Mouse (Mus musculus): Measurements from ENCODE around the gene Hacd4. TPM values are rescaled to one million over a fixed set of nuclear protein-coding genes. Genes with fewer than 3 reads are reported as not detected.

Hacd4 gene
- polyA plus RNA-seq (2015; fragmentation: Nextera tagmentation; extraction: Ambion mirVana) = 9.3 and 10.4 TPM in 2 replicates

DNA sequence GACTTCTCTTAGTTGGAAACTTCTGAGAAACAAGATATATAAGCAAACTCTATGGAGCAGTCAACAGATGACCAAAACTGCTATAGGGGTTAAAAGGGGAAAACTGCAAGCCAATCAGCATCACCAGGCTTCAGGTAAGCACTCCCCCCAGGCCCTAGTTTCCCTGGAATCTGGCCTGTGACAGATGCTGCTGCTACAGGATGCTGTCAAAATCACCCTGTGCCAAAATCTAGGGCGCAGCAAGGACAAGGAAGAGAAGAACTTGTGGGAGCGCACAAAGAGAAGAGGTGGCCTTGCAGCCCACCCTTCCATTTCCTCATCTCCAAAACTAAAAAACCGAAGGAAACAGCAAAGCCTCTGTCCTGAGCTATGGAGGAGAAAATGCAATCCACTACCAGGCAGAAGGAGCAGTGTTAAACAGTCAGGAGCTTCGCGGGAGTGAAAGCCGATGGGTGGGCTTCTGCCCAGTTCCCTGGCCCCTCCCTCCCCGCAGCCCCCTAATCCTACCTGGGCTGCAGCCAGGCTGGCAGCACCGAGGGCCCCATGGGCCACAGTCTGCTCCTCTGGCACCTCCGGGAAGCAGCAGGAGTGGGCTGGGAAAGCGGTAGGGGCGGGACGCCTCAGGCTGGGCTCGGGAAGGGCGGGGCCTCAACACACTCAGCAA is at the start of gene Hacd4:
Gene Hacd4, minus strand, starts transcription at position 603 of the 664 bp plus-strand sequence.
- Histone ChIP-seq H3K27me3 (replicated peaks) (no peaks in the 10 kb centered on the region), H3K27ac (replicated peaks) (peak within 1 kb of the TSS; percentile 13; the same call in 1 of the 2 replicates), H3K4me1 (peaks cover 32% of the 10 kb centered on the region), H3K4me2 (peak within 1 kb of the TSS; percentile 71), H3K9me3 (no peaks in the 10 kb centered on the region), H3K9ac (peak within 1 kb of the TSS; percentile 74), H3K36me3 (no peaks in the 10 kb centered on the region), H3K4me3 (peak within 1 kb of the TSS; percentile 51)
- ATAC-seq (ENCODE audit: extremely low read depth, insufficient number of reproducible peaks, low FRiP score, low TSS enrichment) = peak; percentile 77; the same call in 1 of the 2 replicates
- WGBS = 2% methylated on average over 14 of the region's 14 CpGs

DNA sequence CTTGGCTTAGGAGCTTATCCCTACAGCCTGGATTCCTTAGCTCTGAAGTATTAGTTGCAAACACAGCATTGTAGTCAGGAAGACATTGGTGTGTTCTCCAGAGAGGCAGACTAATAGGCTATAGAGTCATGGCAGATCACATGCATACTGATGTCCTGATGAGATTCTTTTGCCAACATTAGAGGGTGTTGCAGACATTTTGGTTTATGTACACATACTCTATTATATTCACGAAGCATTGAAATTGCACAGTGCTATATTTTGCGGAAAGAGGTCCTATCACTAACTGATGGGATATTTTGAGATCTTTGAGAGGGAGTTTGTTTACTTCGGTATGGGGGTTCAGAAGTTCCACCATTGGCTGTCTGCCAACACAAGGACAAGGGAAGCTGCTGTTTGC is 49.4 kb upstream of the Hacd4 start:
- no peaks in the 10 kb centered on the region for H3K4me1 ChIP-seq
- ATAC-seq (ENCODE audit: extremely low read depth, insufficient number of reproducible peaks, low FRiP score, low TSS enrichment) = no peak
- H3K9me3 ChIP-seq = no peaks in the 10 kb centered on the region
- H3K4me3 ChIP-seq = no peak overlapping the region
- no peaks in the 10 kb centered on the region for H3K36me3 ChIP-seq
- no peak overlapping the region for H3K9ac ChIP-seq
- no peak overlapping the region for H3K4me2 ChIP-seq
- WGBS = 53% methylated on average over 3 of the region's 3 CpGs
- H3K27ac ChIP-seq (replicated peaks) = no peak overlapping the region
- H3K27me3 ChIP-seq (replicated peaks) = no peaks in the 10 kb centered on the region

DNA sequence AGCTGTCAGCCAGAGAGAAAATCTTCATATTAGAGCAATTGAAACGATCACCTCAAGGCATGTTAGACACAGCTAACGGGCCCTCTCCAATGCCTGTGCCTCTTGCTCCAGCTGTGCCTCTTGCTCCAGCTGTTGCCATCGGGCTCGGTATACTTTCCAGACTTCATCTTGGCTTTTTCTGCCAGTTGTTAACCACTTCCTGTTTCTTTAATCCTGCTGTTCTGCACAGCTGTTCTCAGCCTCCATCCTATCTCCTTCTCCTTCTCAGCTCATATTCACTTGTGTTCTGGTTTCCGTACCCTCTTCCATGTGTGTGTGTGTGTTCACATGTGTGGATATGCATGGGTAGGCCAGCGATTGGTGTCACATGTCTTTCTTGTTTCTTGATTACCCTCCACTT is 41.4 kb upstream of the Hacd4 start:
- no peak overlapping the region for H3K27ac ChIP-seq (replicated peaks)
- peaks cover 12% of the 10 kb centered on the region for H3K4me1 ChIP-seq
- no peaks in the 10 kb centered on the region for H3K36me3 ChIP-seq
- no peak overlapping the region for H3K4me3 ChIP-seq
- H3K9me3 ChIP-seq = no peaks in the 10 kb centered on the region
- H3K27me3 ChIP-seq (replicated peaks) = no peaks in the 10 kb centered on the region
- WGBS = 78% methylated on average over 6 of the region's 6 CpGs
- no peak overlapping the region for H3K9ac ChIP-seq
- H3K4me2 ChIP-seq = no peak overlapping the region
- no peak for ATAC-seq (ENCODE audit: extremely low read depth, insufficient number of reproducible peaks, low FRiP score, low TSS enrichment)

DNA sequence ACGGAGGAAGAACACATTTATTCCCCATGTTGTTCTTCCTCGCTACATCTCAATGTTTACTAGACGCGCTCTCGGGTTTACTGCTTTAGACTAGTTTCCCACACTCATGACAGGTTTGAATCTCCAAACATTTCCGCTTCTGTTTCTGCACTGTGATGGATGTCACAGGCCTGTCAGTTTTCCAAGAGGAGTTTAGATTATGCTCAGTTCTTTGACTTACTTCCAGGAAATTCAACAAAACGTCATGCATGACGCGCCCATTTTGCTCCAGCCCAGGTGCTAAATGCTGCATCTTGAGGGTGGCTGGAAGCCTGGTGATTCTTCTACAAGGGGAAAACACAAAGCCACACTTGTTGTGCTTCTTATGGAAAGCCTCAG is 40.1 kb upstream of the Hacd4 start:
- H3K9me3 ChIP-seq = no peaks in the 10 kb centered on the region
- no peak overlapping the region for H3K4me3 ChIP-seq
- no peak overlapping the region for H3K9ac ChIP-seq
- ATAC-seq (ENCODE audit: extremely low read depth, insufficient number of reproducible peaks, low FRiP score, low TSS enrichment) = no peak
- H3K4me2 ChIP-seq = no peak overlapping the region
- WGBS = 76% methylated on average over 9 of the region's 9 CpGs
- no peak overlapping the region for H3K27ac ChIP-seq (replicated peaks)
- no peaks in the 10 kb centered on the region for H3K36me3 ChIP-seq
- H3K4me1 ChIP-seq = peaks cover 12% of the 10 kb centered on the region
- no peaks in the 10 kb centered on the region for H3K27me3 ChIP-seq (replicated peaks)

DNA sequence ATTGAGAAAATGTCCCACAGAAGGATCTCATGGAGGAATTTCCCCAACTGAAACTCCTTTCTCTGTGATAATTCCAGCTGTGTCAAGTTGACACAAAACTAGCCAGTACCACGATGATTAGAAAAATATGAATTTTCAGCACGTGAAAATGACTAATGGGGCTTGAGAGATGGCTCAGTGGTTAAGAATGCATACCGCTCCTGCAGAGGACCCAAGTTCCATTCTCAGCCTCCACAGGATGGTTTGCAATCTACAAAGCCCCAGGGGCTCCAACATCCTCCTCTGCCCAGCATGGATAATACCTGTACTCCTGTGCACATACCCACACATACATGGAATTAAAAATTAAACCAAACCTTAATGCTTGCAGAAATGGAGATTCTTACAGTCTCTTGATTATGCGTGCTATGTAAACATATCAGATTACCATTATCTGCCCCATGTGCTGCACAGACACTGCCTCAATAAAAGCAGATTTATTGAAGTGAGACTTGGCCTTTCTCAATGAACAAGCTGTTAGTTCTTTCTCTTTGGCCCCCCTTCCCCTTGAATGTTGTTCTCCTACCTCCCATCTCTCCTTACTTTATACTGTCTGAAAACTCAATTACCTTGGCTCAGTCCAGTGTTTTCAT is 39.6 kb upstream of the Hacd4 start:
- no peak overlapping the region for H3K9ac ChIP-seq
- H3K27me3 ChIP-seq (replicated peaks) = no peaks in the 10 kb centered on the region
- H3K4me1 ChIP-seq = peaks cover 12% of the 10 kb centered on the region
- 71% methylated on average over 4 of the region's 4 CpGs for WGBS
- no peak overlapping the region for H3K4me3 ChIP-seq
- no peaks in the 10 kb centered on the region for H3K36me3 ChIP-seq
- ATAC-seq (ENCODE audit: extremely low read depth, insufficient number of reproducible peaks, low FRiP score, low TSS enrichment) = no peak
- no peaks in the 10 kb centered on the region for H3K9me3 ChIP-seq
- no peak overlapping the region for H3K4me2 ChIP-seq
- no peak overlapping the region for H3K27ac ChIP-seq (replicated peaks)

DNA sequence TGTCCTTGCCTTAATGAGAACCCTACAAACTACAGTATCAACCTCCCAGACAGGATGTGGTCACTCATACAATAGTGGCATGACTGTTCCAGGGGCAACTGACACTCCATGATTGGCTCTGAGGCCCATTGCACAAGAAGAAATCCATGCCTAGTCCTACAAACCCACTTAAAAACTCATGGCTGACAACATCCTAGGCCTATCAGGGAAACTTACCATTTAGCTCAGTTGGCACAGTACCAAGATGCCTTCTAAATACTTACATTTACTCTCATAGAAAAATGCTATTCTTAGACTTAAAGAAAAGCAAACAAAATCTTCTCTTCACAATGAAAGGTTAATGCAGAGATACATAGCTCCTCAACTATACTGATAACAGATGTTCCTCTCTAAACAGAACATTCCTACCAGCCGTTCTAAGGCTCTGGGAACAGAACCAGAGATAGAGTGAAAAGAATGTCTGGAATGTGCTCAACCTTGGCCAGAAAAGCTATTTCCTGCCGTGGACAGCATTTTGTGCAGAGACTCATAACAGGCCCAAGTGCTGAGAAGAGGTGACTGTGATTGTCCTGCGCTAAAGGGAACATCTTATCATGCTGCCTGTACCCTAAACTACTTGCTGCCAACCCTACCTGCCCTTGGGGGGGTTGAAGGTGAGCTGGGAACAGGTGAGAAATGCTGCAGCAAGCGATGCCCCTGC is 37.9 kb upstream of the Hacd4 start:
- peak; percentile 51; the same call in 1 of the 2 replicates for ATAC-seq (ENCODE audit: extremely low read depth, insufficient number of reproducible peaks, low FRiP score, low TSS enrichment)
- Histone ChIP-seq H3K27me3 (replicated peaks) (no peaks in the 10 kb centered on the region), H3K4me3 (no peak overlapping the region), H3K36me3 (no peaks in the 10 kb centered on the region), H3K27ac (replicated peaks) (peak overlapping the region; percentile 71), H3K9ac (no peak overlapping the region), H3K4me2 (no peak overlapping the region), H3K9me3 (no peaks in the 10 kb centered on the region), H3K4me1 (peaks cover 12% of the 10 kb centered on the region)
- WGBS = 17% methylated on average over 4 of the region's 4 CpGs

DNA sequence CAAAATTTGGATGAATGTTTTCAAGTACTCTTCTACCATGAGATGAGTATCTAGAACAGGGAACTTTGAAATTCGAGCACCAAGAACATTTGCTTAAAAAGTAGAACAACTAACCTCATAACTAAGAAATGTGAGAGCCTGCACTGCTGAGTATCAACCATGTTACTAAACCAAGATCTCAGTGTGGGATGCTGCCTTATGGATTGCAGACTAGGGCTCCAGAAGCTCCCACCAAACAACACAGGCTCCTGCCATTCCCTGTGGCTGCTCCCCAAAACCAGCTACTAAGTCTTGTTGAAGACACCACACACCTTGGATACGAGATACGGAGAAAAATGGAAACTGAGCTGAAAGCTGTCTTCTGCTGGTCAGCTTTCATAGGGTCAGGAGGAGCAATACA is 37.4 kb upstream of the Hacd4 start:
- Histone ChIP-seq H3K9me3 (no peaks in the 10 kb centered on the region), H3K4me1 (peaks cover 12% of the 10 kb centered on the region), H3K4me3 (no peak overlapping the region), H3K27me3 (replicated peaks) (no peaks in the 10 kb centered on the region), H3K36me3 (no peaks in the 10 kb centered on the region), H3K27ac (replicated peaks) (peak overlapping the region; percentile 71), H3K4me2 (no peak overlapping the region), H3K9ac (no peak overlapping the region)
- no peak for ATAC-seq (ENCODE audit: extremely low read depth, insufficient number of reproducible peaks, low FRiP score, low TSS enrichment)
- WGBS = 83% methylated on average over 3 of the region's 3 CpGs

DNA sequence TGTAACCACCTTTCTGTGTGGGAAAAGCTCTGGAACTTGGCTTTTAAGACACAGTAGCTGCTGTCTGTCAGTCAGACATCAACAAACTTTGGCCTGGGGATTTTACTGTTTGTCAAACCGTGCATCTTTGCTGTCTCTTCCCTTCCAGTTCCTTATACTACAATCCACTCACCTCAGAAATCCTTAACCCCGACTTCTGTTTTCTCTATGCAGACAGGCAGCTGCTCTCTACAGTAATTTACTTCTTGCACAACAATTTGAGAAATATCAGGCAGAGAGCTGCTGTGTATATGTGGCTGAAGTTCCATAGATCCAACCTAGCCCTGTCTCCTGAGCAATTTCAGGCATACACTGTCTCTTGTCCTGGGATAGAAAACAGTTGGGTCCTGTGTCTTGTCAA is 32.8 kb upstream of the Hacd4 start:
- H3K36me3 ChIP-seq = no peaks in the 10 kb centered on the region
- H3K27me3 ChIP-seq (replicated peaks) = no peaks in the 10 kb centered on the region
- H3K4me2 ChIP-seq = no peak overlapping the region
- no peak overlapping the region for H3K9ac ChIP-seq
- H3K4me1 ChIP-seq = peaks cover 5% of the 10 kb centered on the region
- no peak for ATAC-seq (ENCODE audit: extremely low read depth, insufficient number of reproducible peaks, low FRiP score, low TSS enrichment)
- WGBS = 60% methylated on average over 2 of the region's 2 CpGs
- H3K9me3 ChIP-seq = no peaks in the 10 kb centered on the region
- H3K4me3 ChIP-seq = no peak overlapping the region
- H3K27ac ChIP-seq (replicated peaks) = no peak overlapping the region

DNA sequence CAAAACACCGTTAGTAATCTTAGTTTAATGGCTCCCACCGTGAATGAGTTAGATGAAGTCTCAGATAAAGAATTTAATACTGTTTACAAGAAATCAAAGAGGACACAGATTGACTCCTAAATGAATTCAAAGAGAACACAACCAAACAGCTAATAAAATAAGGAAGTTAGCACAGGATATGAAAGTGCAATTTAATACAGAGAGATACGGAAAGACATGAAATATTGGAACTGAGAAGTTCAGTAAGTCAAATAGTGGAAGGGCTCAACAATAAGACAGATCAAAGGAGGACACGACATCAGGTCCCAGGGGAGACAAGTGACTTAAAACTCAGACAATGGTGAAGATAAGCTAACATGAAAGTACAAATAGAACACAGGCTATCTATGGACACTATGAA is 25.8 kb upstream of the Hacd4 start:
- 73% methylated on average over 4 of the region's 4 CpGs for WGBS
- H3K27me3 ChIP-seq (replicated peaks) = no peaks in the 10 kb centered on the region
- no peaks in the 10 kb centered on the region for H3K36me3 ChIP-seq
- no peaks in the 10 kb centered on the region for H3K9me3 ChIP-seq
- no peak overlapping the region for H3K4me2 ChIP-seq
- no peak for ATAC-seq (ENCODE audit: extremely low read depth, insufficient number of reproducible peaks, low FRiP score, low TSS enrichment)
- no peak overlapping the region for H3K27ac ChIP-seq (replicated peaks)
- no peak overlapping the region for H3K4me3 ChIP-seq
- H3K4me1 ChIP-seq = peaks cover 7% of the 10 kb centered on the region
- no peak overlapping the region for H3K9ac ChIP-seq

DNA sequence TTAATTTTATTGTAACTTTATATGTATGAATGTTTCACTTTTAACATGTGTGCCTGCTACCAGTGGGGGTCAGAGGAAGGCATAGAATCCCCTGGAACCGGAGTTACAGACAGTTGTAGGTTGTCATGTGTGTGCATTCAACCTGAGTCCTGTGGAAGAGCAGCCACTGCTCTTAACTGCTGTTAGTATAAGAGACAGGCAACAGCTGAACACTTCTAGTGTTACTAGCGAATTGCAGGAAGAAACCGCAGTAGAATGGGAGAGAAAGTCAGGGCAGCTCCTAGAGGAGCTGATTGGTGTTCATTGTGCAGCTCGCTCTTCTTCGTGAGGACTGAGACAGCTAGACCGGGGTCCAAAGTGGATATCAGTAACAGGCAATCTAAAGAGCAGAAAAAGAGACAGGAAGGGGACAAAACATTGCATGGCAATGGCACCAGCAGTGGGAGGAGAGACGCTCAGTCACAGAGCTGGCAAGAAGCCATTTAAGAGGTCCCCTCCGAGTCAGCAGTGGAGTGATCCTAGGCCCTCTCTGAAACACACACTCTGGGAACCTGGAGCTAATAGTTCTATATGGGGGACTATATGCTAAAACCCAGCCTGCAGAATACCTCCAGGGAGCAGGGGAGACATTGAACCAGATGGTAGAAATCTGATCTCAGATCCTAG is 24.4 kb upstream of the Hacd4 start:
- no peak for ATAC-seq (ENCODE audit: extremely low read depth, insufficient number of reproducible peaks, low FRiP score, low TSS enrichment)
- WGBS = 49% methylated on average over 8 of the region's 8 CpGs

DNA sequence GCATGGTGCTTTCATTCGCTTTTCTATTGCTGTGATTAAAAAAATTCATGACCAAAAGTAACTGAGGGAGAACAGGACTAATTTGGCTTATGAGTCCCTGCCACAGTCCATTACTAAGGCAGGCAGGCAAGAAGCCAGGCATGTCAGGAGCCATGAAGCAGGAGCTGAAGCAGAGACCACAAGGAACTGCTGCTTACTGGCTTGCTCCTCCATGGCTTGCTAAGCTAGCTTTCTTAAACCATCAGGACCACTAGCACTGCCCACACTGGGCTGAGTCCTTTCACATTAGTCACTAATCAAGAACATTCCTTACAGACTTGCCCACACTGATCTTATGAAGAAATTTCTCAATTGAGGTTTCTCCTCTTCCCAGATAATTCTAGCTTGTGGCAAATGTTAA is 23.8 kb upstream of the Hacd4 start:
- ATAC-seq (ENCODE audit: extremely low read depth, insufficient number of reproducible peaks, low FRiP score, low TSS enrichment) = no peak
- Histone ChIP-seq H3K4me3 (no peak overlapping the region), H3K4me2 (no peak overlapping the region), H3K9me3 (no peaks in the 10 kb centered on the region), H3K36me3 (no peaks in the 10 kb centered on the region), H3K9ac (no peak overlapping the region), H3K27me3 (replicated peaks) (no peaks in the 10 kb centered on the region), H3K27ac (replicated peaks) (no peak overlapping the region), H3K4me1 (peaks cover 7% of the 10 kb centered on the region)
- 74% methylated on average over 1 of the region's 1 CpGs for WGBS

More for the DNA sequence above, 24.4 kb upstream of the Hacd4 start:
- Histone ChIP-seq H3K27me3 (replicated peaks) (no peaks in the 10 kb centered on the region), H3K4me3 (no peak overlapping the region), H3K4me1 (peaks cover 7% of the 10 kb centered on the region), H3K9ac (no peak overlapping the region), H3K4me2 (no peak overlapping the region), H3K27ac (replicated peaks) (no peak overlapping the region), H3K9me3 (no peaks in the 10 kb centered on the region), H3K36me3 (no peaks in the 10 kb centered on the region)

Data from heart, embryonic 13.5 days (tissue).